Mouse (Mus musculus) stomach, embryonic 15.5 days (tissue): ENCODE results near the gene Epha8. TPM values are rescaled to one million over a fixed set of nuclear protein-coding genes. Genes with fewer than 3 reads are reported as not detected.

Experiments
- ATAC-seq: fragments of 200-750 bp; cut with Nextera tagmentation; 2 replicates; pipeline ENCODE4 v1.8.0; 2017; ENCODE audit warnings: low read depth, moderate number of reproducible peaks, moderate TSS enrichment; ENCODE audit not compliant: insufficient read depth, low FRiP score
- H3K27ac ChIP-seq: fragments of 300-500 bp; sonication (generic); 2 replicates; pipeline ENCODE4 v1.5.1; 2015; ENCODE audit warnings: mild to moderate bottlenecking, inconsistent platforms
- H3K27me3 ChIP-seq: fragments of 300-500 bp; sonication (generic); replicated peaks from 2 replicates; pipeline ENCODE4 v1.6.1; 2015; ENCODE audit warnings: inconsistent platforms
- H3K36me3 ChIP-seq: fragments of 300-500 bp; sonication (generic); 2 replicates; pipeline ENCODE4 v1.6.1; 2015; ENCODE audit warnings: inconsistent platforms
- H3K4me1 ChIP-seq: fragments of 300-500 bp; sonication (generic); 2 replicates; pipeline ENCODE4 v1.6.1; 2015; ENCODE audit warnings: inconsistent platforms
- H3K4me2 ChIP-seq: fragments of 300-500 bp; sonication (generic); 2 replicates; pipeline ENCODE4 v1.6.1; 2015; ENCODE audit warnings: mild to moderate bottlenecking, inconsistent platforms
- H3K4me3 ChIP-seq: fragments of 300-500 bp; sonication (generic); replicated peaks from 2 replicates; pipeline ENCODE4 v1.5.1; 2015; ENCODE audit warnings: inconsistent platforms
- H3K9ac ChIP-seq: fragments of 300-500 bp; sonication (generic); 2 replicates; pipeline ENCODE4 v1.6.1; 2015; ENCODE audit warnings: inconsistent platforms
- H3K9me3 ChIP-seq: fragments of 300-500 bp; sonication (generic); 2 replicates; pipeline ENCODE4 v1.6.1; 2016; ENCODE audit warnings: inconsistent platforms
- WGBS: fragments of 180-500 bp; shearing (Covaris S2); methylation state at CpG from one replicate; pipeline ENCODE4 v1.1.7; 2015; 5-methylcytosine and 5-hydroxymethylcytosine counted together
- polyA plus RNA-seq: library from polyadenylated mRNA; unstranded; fragments of >200 nt; fragmentation: Nextera tagmentation; extraction: Ambion mirVana; gene quantifications from 2 replicates; pipeline ENCODE4 v1.2.1, GENCODE M21; 2015

The Epha8 gene
- polyA plus RNA-seq, 1 experiment from 2014 or later = 1.0 TPM

DNA sequence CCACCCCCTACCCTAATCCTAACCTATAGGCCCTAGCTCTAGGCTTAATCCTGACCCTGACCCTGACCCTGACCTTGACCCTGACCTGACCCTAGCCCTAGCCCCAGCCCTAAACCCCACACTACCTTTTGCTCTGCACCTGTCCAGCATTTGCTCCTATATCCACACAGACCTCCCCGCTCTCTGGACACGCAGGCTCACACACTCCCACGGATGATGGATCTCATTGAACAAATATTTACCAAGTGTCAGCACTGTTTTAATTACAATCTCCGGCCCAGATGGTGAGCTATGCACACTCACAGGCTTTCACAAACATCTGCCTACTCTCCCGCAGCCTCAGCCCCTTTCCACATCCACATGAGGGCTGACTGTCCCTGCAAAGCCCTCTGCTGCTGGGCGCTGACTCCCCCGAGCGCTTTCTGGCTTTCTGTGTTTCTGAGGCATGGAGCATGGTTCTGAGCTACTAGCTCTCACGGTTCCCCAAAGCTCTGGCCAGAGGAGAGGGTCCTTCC lies 58.5 kb downstream of the Epha8 start:
- Histone ChIP-seq H3K27ac (peak overlapping the region; percentile 55; the same call in 1 of the 2 replicates), H3K27me3 (peaks cover 13% of the 10 kb centered on the region), H3K9ac (no peak overlapping the region), H3K4me2 (no peak overlapping the region), H3K4me1 (peaks cover 19% of the 10 kb centered on the region; the same call in 1 of the 2 replicates), H3K4me3 (no peak overlapping the region), H3K9me3 (no peaks in the 10 kb centered on the region), H3K36me3 (no peaks in the 10 kb centered on the region)
- peak; percentile 64 for ATAC-seq
- WGBS = 26% methylated on average over 9 of the region's 9 CpGs

DNA sequence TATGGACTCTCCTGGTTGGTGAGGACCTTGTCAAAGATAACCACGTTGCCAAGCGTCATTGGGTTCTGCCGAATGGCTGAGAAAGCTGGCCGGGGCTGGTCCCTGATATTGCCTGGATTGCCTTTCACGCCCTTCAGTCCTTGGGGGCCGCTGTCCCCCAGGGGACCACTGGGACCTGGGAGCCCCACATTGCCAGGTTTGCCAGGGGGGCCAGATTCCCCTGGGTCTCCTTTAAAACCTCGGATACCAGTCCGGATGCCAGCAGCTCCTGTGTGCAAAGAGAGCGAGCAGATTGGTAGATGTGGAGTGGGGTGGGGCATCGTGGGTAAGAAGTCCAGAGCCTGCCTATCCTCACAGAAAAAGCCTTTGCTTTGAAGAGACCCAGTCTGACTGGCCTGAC lies 60.2 kb downstream of the Epha8 start:
- 32% methylated on average over 10 of the region's 10 CpGs for WGBS
- Histone ChIP-seq H3K27ac (no peak overlapping the region), H3K9ac (no peak overlapping the region), H3K4me2 (0 out of 2 replicates have a peak overlapping the region, but pooled peaks have one; percentile 25), H3K36me3 (no peaks in the 10 kb centered on the region), H3K4me3 (no peak overlapping the region), H3K27me3 (peaks cover 13% of the 10 kb centered on the region), H3K4me1 (peaks cover 19% of the 10 kb centered on the region; the same call in 1 of the 2 replicates), H3K9me3 (no peaks in the 10 kb centered on the region)
- ATAC-seq = no peak

DNA sequence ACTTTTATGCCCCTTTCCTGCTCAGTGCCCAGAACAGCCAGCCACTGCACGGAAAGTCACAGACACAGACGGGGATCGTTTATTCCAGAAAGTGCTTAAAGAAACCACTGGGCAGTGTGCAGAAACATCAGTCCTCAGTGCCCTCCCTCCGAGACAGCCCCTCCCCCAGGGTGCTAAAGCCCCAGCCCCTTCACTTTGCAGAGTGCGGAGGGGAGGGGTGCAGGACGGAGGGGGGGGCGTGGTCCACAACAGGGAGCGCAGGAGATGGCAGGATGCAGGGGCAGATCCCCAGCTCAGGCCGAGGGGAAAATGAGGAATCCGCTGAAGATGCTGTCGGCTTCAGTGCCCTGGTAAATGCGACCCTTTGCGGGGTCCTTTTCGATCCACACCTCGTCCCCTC lies 60.8 kb downstream of the Epha8 start:
- Histone ChIP-seq H3K4me2 (peak overlapping the region; percentile 25; the same call in 1 of the 2 replicates), H3K9ac (no peak overlapping the region), H3K4me3 (no peak overlapping the region), H3K9me3 (no peaks in the 10 kb centered on the region), H3K36me3 (no peaks in the 10 kb centered on the region), H3K27ac (no peak overlapping the region), H3K4me1 (peaks cover 19% of the 10 kb centered on the region; the same call in 1 of the 2 replicates), H3K27me3 (peaks cover 13% of the 10 kb centered on the region)
- ATAC-seq = no peak
- 5% methylated on average over 14 of the region's 15 CpGs for WGBS

DNA sequence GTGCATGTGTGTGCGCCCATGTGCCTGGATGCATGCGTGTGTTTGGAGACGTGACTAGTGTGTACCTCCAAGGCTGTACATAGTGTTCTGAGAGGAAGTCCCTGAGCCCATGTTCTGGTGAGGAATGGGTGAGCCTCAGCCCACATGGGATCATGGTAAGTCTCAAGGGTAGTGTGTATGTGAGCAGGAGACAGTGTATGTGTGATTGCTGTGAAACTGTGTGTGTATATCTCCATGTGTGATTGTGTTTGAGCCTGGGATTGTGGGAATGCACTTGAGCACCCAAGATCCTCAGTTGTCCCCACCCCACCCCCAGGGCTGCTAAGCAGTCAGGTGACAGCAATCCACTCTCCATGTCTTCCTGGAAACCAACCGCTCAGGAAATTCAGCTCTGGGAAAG lies 61.8 kb downstream of the Epha8 start:
- Histone ChIP-seq H3K4me1 (peaks cover 19% of the 10 kb centered on the region; the same call in 1 of the 2 replicates), H3K4me3 (no peak overlapping the region), H3K9ac (no peak overlapping the region), H3K9me3 (no peaks in the 10 kb centered on the region), H3K27me3 (peaks cover 13% of the 10 kb centered on the region), H3K27ac (no peak overlapping the region), H3K4me2 (no peak overlapping the region), H3K36me3 (no peaks in the 10 kb centered on the region)
- WGBS = 69% methylated on average over 4 of the region's 4 CpGs
- no peak for ATAC-seq

DNA sequence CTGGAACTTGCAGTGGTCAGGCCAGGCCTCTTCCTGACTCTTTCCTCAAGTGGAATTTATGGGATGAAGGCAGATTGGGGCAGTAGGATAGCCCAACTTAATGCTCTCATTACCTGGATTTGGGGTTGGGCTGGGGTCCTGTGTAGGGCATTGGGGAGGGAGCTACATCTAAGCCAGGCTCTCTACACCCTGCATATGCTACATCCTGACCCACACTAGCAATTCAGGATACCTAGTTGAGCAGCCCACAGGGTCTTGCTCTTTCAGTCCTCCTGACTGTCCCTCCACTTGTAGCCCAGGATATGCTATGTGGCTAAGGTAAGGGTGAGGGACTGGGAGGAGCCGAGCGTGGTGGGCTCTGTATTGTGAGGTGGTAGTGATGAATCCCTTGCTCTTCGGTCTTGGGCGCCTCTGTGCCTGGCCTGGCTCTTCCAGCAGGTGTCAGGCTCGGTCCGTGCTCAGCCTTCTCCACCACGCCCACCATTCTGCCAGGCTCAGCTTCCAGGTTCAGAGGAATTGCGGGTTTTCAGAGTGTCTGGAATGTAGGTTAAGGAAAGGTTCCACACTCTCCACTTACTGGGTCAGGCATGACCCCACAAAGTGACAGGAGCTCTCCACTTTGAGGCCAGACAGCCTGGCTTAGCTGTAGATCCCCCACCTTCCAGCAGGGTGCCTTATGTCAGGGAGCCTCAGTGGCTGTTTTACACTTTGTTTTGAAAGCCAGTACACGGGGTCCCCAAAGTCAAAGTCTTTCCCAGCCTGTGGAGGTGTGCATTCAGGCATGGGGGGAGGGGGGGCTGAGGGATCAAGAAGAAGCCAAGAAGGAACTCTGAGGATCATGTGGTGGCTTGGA lies 62.7 kb downstream of the Epha8 start:
- Histone ChIP-seq H3K27ac (no peak overlapping the region), H3K4me1 (peaks cover 19% of the 10 kb centered on the region; the same call in 1 of the 2 replicates), H3K4me2 (no peak overlapping the region), H3K36me3 (no peaks in the 10 kb centered on the region), H3K27me3 (peaks cover 13% of the 10 kb centered on the region), H3K9ac (no peak overlapping the region), H3K4me3 (no peak overlapping the region), H3K9me3 (no peaks in the 10 kb centered on the region)
- ATAC-seq = no peak
- WGBS = 5% methylated on average over 9 of the region's 9 CpGs

DNA sequence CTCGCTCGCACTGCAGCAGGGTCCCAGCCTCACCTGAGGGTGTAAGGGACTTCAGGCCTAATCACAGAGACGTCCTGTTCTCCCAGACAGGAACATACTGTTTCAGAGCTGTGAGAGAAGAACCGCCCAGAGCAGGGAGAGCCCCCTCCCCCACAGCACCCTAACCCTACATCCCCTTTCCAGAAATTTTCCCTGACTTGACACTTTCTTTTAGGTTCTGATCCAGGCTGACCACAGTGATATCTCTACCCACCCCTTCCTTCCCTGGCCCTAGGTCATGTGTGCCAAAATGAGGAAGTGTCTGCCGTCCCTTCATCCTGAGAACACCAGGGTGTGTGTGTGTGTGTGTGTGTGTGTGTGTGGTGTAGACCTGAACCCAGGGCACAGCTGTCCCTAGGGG lies 63.8 kb downstream of the Epha8 start, which contains the start of gene C1qc:
TSS of gene C1qc (minus strand) at position 255 of the 400 bp plus-strand sequence.
- no peak within 1 kb of the TSS for H3K4me3 ChIP-seq
- ATAC-seq = no peak
- H3K9ac ChIP-seq = no peak within 1 kb of the TSS

DNA sequence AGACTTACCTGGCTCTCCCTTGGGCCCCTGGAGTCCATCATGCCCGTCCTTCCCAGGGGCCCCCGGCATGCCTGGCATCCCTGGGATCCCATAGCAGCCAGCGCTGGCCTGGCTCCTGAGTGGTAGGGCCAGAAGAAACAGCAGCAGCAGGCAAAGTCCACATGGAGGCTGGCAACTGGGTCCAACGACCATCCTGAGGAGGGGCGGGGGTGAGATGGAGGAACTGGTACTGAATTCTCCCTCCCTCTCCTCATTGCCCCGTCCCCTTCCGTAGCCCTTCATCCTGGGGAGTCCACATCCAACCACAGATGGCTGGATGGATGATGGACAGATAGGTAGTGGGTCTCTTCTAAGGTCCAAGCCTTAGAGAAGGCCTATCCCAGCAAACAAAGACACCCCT lies 64.2 kb downstream of the Epha8 start:
- H3K27ac ChIP-seq = no peak overlapping the region
- no peak overlapping the region for H3K9ac ChIP-seq
- 53% methylated on average over 7 of the region's 7 CpGs for WGBS
- H3K27me3 ChIP-seq = peaks cover 13% of the 10 kb centered on the region
- H3K9me3 ChIP-seq = no peaks in the 10 kb centered on the region
- H3K4me3 ChIP-seq = no peak overlapping the region
- H3K36me3 ChIP-seq = no peaks in the 10 kb centered on the region
- no peak overlapping the region for H3K4me2 ChIP-seq
- ATAC-seq = no peak
- H3K4me1 ChIP-seq = 0 out of 2 replicates have a peak, but pooled peaks cover 5% of the 10 kb centered on the region

More for the DNA sequence above, 63.8 kb downstream of the Epha8 start, which contains the start of gene C1qc:
- Histone ChIP-seq H3K4me1 (0 out of 2 replicates have a peak, but pooled peaks cover 9% of the 10 kb centered on the region), H3K9me3 (no peaks in the 10 kb centered on the region), H3K27ac (no peak within 1 kb of the TSS), H3K36me3 (no peaks in the 10 kb centered on the region), H3K4me2 (no peak within 1 kb of the TSS), H3K27me3 (peaks cover 13% of the 10 kb centered on the region)
- WGBS = 56% methylated on average over 5 of the region's 5 CpGs

DNA sequence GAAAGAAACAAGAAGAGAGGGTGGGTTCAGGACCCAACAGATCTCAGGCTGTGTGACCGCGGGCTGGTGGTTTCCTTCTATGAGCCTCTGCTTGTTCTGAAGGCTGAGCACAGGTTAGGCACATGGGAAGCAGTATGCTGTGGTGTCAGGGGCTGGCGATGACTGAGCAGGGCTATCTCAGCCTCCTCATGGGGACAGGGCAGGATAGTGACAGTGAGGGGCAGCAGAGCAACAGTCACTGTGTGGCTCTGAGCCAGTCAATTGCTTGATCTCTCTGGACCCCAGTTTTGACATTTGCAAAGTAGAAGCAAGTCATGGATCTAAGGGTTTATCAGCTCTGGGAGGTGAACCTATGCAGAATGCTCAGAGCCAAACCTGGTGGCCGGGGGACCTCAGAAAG lies 65.5 kb downstream of the Epha8 start:
- Histone ChIP-seq H3K27me3 (peaks cover 6% of the 10 kb centered on the region), H3K4me1 (0 out of 2 replicates have a peak, but pooled peaks cover 4% of the 10 kb centered on the region), H3K9me3 (no peaks in the 10 kb centered on the region), H3K9ac (no peak overlapping the region), H3K27ac (no peak overlapping the region), H3K4me3 (no peak overlapping the region), H3K4me2 (no peak overlapping the region), H3K36me3 (no peaks in the 10 kb centered on the region)
- ATAC-seq = no peak
- 86% methylated on average over 4 of the region's 4 CpGs for WGBS

DNA sequence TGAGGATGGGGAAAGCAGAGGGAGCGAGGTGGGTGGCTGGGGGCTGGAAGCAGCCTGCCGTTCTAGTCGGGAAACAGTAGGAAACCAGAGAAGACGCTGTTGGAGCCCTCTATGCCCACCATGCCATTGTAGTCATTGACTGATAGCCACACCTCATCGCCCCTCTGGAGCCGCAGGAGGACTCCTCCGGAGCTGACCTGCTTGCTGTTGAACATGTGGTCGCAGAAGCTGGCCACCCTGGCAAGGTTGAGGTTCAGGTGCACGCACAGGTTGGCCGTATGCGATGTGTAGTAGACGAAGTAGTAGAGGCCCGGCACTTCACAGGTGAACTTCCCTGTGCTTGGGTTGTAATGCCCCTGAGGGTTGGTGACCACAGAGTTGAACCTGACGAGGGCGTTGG lies 66.6 kb downstream of the Epha8 start:
- H3K27me3 ChIP-seq = no peaks in the 10 kb centered on the region
- no peak overlapping the region for H3K27ac ChIP-seq
- no peaks in the 10 kb centered on the region for H3K4me1 ChIP-seq
- no peak for ATAC-seq
- H3K4me2 ChIP-seq = no peak overlapping the region
- H3K4me3 ChIP-seq = no peak overlapping the region
- H3K9ac ChIP-seq = no peak overlapping the region
- H3K9me3 ChIP-seq = no peaks in the 10 kb centered on the region
- WGBS = 82% methylated on average over 15 of the region's 15 CpGs
- H3K36me3 ChIP-seq = no peaks in the 10 kb centered on the region

DNA sequence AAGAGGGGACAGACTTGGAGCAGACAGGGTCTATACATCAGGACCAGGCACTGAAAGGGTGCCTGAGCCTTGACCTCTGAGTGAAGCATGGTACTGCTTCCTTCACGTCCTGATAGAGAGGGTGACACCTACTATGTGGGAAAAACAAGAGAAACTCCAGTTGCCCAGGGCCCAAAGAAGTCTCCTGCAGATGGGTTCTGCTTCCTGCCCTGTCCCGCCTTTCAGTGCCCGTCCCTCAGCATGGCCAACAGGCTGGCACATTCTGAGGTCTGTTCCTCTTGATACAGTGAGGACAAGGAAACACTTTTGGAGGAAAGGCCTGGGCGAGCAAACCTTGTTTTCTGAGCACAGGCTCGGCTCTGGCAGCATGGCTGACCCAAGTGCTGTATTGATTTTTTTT lies 68.9 kb downstream of the Epha8 start:
- no peak for ATAC-seq
- Histone ChIP-seq H3K4me1 (no peaks in the 10 kb centered on the region), H3K9ac (no peak overlapping the region), H3K4me2 (no peak overlapping the region), H3K27ac (no peak overlapping the region), H3K36me3 (no peaks in the 10 kb centered on the region), H3K27me3 (no peaks in the 10 kb centered on the region), H3K9me3 (no peaks in the 10 kb centered on the region), H3K4me3 (no peak overlapping the region)
- WGBS = 50% methylated on average over 5 of the region's 5 CpGs

DNA sequence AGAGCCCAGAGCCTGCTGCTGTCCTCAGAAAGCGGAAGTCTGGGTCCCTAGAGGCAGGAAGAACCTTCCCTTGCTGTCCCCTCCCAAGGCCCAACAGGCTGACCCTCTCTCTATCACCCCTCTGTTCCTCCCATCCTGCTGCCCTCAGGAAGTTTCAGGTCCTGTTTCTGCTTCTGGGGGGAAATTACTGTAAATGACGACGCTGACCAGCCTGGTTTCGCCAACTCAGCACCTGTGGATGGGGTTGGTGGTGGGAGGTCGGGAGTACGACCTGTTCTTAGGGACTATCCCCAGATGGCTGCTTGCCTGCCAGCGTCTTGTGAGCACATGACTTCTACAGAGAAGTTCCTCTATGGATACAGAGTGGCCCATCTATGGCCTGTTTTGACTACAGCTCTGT lies 70.5 kb downstream of the Epha8 start, which contains the start of gene C1qb:
TSS of gene C1qb (minus strand) at position 87 of the 400 bp plus-strand sequence.
- ATAC-seq = no peak
- Histone ChIP-seq H3K9me3 (no peaks in the 10 kb centered on the region), H3K36me3 (no peaks in the 10 kb centered on the region), H3K9ac (no peak within 1 kb of the TSS), H3K4me2 (no peak within 1 kb of the TSS), H3K4me1 (no peaks in the 10 kb centered on the region), H3K4me3 (no peak within 1 kb of the TSS), H3K27me3 (no peaks in the 10 kb centered on the region), H3K27ac (no peak within 1 kb of the TSS)
- 61% methylated on average over 7 of the region's 7 CpGs for WGBS
